Comparison of ENCODE assay signal across 16 mouse cellular contexts in genomic region chr12:8669846-8670245, GRCm38 (mm10).
"Had no signal": no experiment of that assay in that cellular context is flagged by ENCODE, and none has a peak within 500 bp of the region (broad histone marks: within the 10 kb centered on the region; RNA-seq: fewer than 3 reads in every experiment).

No protein-coding gene starts in this region.

- H3K27ac ChIP-seq: limb, embryonic 15.5 days; liver, embryonic 12.5 days; neural tube, embryonic 13.5 days had no signal

- H3K4me2 ChIP-seq: limb, embryonic 15.5 days; liver, embryonic 12.5 days; lung, embryonic 14.5 days; midbrain, embryonic 11.5 days; neural tube, embryonic 13.5 days had no signal

- H3K27me3 ChIP-seq: limb, embryonic 15.5 days; liver, embryonic 12.5 days; neural tube, embryonic 13.5 days had no signal

- H3K4me3 ChIP-seq: limb, embryonic 15.5 days; liver, embryonic 12.5 days; neural tube, embryonic 13.5 days had no signal

- ATAC-seq: liver, embryonic 12.5 days; midbrain, embryonic 16.5 days had no signal

- H3K9me3 ChIP-seq: limb, embryonic 15.5 days; liver, embryonic 12.5 days; neural tube, embryonic 13.5 days had no signal

- DNase-seq: kidney, postnatal 36 days; layer of hippocampus, adult 9-11 months; layer of hippocampus, postnatal 36 days; lung, embryonic 14.5 days; lung, postnatal 10 days; lung, postnatal 4 days; retina, postnatal 1 day; right cerebral cortex, postnatal 4 days; spleen, adult 18-20 months; thymus, adult 18-20 months; thymus, postnatal 14 days had no signal

- H3K36me3 ChIP-seq: limb, embryonic 15.5 days; liver, embryonic 12.5 days; neural tube, embryonic 13.5 days had no signal

- H3K9ac ChIP-seq: limb, embryonic 15.5 days; liver, embryonic 12.5 days; lung, embryonic 14.5 days; neural tube, embryonic 13.5 days had no signal
